8 mouse cellular contexts compared by ENCODE assay signal in genomic region chr10:122982909-122983578, GRCm38 (mm10).
DNase-seq lines count a peak whose midpoint lies in the region; ATAC-seq and TF ChIP-seq lines count a peak whose summit lies in the region.

No protein-coding gene starts in this region.

- H3K36me3 ChIP-seq in hindbrain, postnatal 0 days (ENCODE audit: insufficient read depth, low read length) = 0 out of 2 replicates have a peak, but pooled peaks cover 5% of the 10 kb centered on the region
- H3K36me3 ChIP-seq in neural tube, embryonic 12.5 days = peaks cover 15% of the 10 kb centered on the region

- ATAC-seq in hindbrain, postnatal 0 days = no peak
- no peak for ATAC-seq in neural tube, embryonic 12.5 days (ENCODE audit: low FRiP score, low read depth)

- H3K4me2 ChIP-seq in hindbrain, postnatal 0 days (ENCODE audit: low read depth, low read length) = peak overlapping the region; percentile 70
- H3K4me2 ChIP-seq in neural tube, embryonic 12.5 days (replicated peaks) = peak overlapping the region; percentile 64

- peak overlapping the region; percentile 29; the same call in 1 of the 2 replicates for H3K27ac ChIP-seq in hindbrain, postnatal 0 days
- no peak overlapping the region for H3K27ac ChIP-seq in neural tube, embryonic 12.5 days

- H3K4me1 ChIP-seq in hindbrain, postnatal 0 days (ENCODE audit: insufficient read depth, low read length) = no peaks in the 10 kb centered on the region
- H3K4me1 ChIP-seq in neural tube, embryonic 12.5 days = peaks cover 19% of the 10 kb centered on the region

- H3K27me3 ChIP-seq in hindbrain, postnatal 0 days (ENCODE audit: insufficient read depth, low read length) = no peaks in the 10 kb centered on the region
- H3K27me3 ChIP-seq in neural tube, embryonic 12.5 days (replicated peaks) = no peaks in the 10 kb centered on the region

- no peaks in the 10 kb centered on the region for H3K9me3 ChIP-seq in hindbrain, postnatal 0 days (ENCODE audit: low read length)
- H3K9me3 ChIP-seq in neural tube, embryonic 12.5 days = no peaks in the 10 kb centered on the region

- H3K9ac ChIP-seq in hindbrain, postnatal 0 days (replicated peaks; ENCODE audit: low read length) = peak overlapping the region; percentile 97
- peak overlapping the region; percentile 98 for H3K9ac ChIP-seq in neural tube, embryonic 12.5 days

- 34% methylated on average over 11 of the region's 11 CpGs for whole genome bisulfite sequencing in hindbrain, postnatal 0 days
- 82% methylated on average over 11 of the region's 11 CpGs for WGBS in neural tube, embryonic 12.5 days

- DNase-seq in cerebellum, postnatal 14 days = peak; percentile 26 to 41
- no peak for DNase-seq in cerebellum, adult 9-11 months
- peak; percentile 27 for DNase-seq in retina, embryonic 14.5 days (ENCODE audit: low spot score)
- no peak for DNase-seq in retina, postnatal 1 day
- no peak for DNase-seq in hindbrain, postnatal 0 days (ENCODE audit: low spot score)
- DNase-seq in spleen, postnatal 4 days (ENCODE audit: low spot score in 2 of 2) = no peak
- no peak for DNase-seq in spleen, adult 12 weeks (ENCODE audit: low spot score)

- peak overlapping the region; percentile 98 for H3K4me3 ChIP-seq in hindbrain, postnatal 0 days (ENCODE audit: low read length)
- peak overlapping the region; percentile 88 for H3K4me3 ChIP-seq in neural tube, embryonic 12.5 days

- TF ChIP-seq CTCF in hindbrain, postnatal 0 days (IDR thresholded peaks at IDR 0.05; ENCODE audit: low read depth) = no peak

Comparison
In these comparisons a context has a peak if more than half of its experiments do, and no peak if none do; other contexts are left out.
1. DNase-seq: peak in cerebellum, postnatal 14 days (2 of 2) and retina, embryonic 14.5 days (single experiment); none in cerebellum, adult 9-11 months (single experiment), retina, postnatal 1 day (single experiment), hindbrain, postnatal 0 days (single experiment), spleen, postnatal 4 days (0 of 2) and spleen, adult 12 weeks (single experiment).